20 mouse cellular contexts compared by ENCODE assay signal in genomic region chr9:111490583-111490982, GRCm38 (mm10). TPM values are rescaled to one million over a fixed set of nuclear protein-coding genes. Genes with fewer than 3 reads are reported as not detected.
"Had no signal": no experiment of that assay in that cellular context is flagged by ENCODE, and none has a peak within 500 bp of the region (broad histone marks: within the 10 kb centered on the region; RNA-seq: fewer than 3 reads in every experiment).

No protein-coding gene starts in this region.

- DNase-seq: liver, postnatal 0 days; lung, adult 2 months; lung, postnatal 14 days; lung, postnatal 36 days; right cerebral cortex, postnatal 14 days; thymus, adult 2 months; thymus, postnatal 25 days; thymus, postnatal 4 days had no signal

- H3K27ac ChIP-seq: liver, embryonic 15.5 days; lung, embryonic 15.5 days; macrophage; midbrain, embryonic 12.5 days; neural tube, embryonic 12.5 days; stomach, embryonic 15.5 days; stomach, postnatal 0 days had no signal

- H3K36me3 ChIP-seq: liver, embryonic 15.5 days; lung, embryonic 15.5 days; midbrain, embryonic 12.5 days; neural tube, embryonic 12.5 days; stomach, embryonic 15.5 days had no signal

- H3K4me1 ChIP-seq: liver, embryonic 15.5 days; lung, embryonic 15.5 days had no signal

- H3K27me3 ChIP-seq: neural tube, embryonic 12.5 days; stomach, embryonic 15.5 days had no signal

- H3K4me2 ChIP-seq: liver, embryonic 15.5 days; lung, embryonic 15.5 days; midbrain, embryonic 12.5 days; neural tube, embryonic 12.5 days; stomach, embryonic 15.5 days had no signal

- H3K4me3 ChIP-seq: liver, embryonic 15.5 days; lung, embryonic 15.5 days; megakaryocyte, embryonic 14.5 days; midbrain, embryonic 12.5 days; neural tube, embryonic 12.5 days; stomach, embryonic 15.5 days had no signal

- H3K9me3 ChIP-seq: liver, embryonic 15.5 days; lung, embryonic 15.5 days; megakaryocyte, embryonic 14.5 days; midbrain, embryonic 12.5 days; neural tube, embryonic 12.5 days; stomach, embryonic 15.5 days had no signal

- ATAC-seq: liver, postnatal 0 days; lung, postnatal 0 days had no signal

- H3K9ac ChIP-seq: liver, embryonic 15.5 days; liver, postnatal 0 days; lung, embryonic 15.5 days; midbrain, embryonic 12.5 days; neural tube, embryonic 12.5 days; stomach, embryonic 15.5 days had no signal

RNA-seq across cellular contexts. Expression of gene Dclk3, which starts 51.7 kb away (rescaled TPM):
- total RNA-seq: megakaryocyte progenitor cell, adult 5-6 weeks; monocyte, adult 5-6 weeks; neutrophil, adult 5-6 weeks had no signal
- polyA plus RNA-seq: liver, embryonic 15.5 days; macrophage had no signal
